Mouse (Mus musculus) mature B cell (primary cell): Measurements from ENCODE around the gene Cntd1.
"Not testable (repeated sequence)": the region's sequence is repeated elsewhere in the genome, so short reads cannot be mapped to it uniquely, and the experiment has no call there.

ENCODE experiments used
- in situ Hi-C: fragments of 300-500 bp; cut with MboI; formaldehyde crosslinking; loops from 2 replicates; pipeline ENCODE4 v1.14.3; 2019

The Cntd1 gene

DNA sequence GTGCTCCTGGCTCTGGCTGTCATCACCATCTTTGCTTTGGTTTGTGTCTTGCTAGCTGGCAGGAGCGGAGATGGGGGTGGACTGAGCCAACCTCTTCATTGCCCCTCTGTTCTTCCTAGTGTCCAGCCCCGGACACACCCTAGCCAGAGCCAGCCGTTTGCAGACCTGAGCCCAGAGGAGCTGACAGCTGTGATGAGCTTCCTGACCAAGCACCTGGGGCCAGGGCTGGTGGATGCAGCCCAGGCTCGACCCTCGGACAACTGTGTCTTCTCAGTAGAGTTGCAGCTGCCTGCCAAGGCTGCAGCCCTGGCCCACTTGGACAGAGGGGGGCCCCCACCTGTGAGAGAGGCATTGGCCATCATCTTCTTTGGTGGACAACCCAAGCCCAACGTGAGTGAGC lies 52.1 kb downstream of the Cntd1 start:
- in situ Hi-C loops = not testable (repeated sequence)

DNA sequence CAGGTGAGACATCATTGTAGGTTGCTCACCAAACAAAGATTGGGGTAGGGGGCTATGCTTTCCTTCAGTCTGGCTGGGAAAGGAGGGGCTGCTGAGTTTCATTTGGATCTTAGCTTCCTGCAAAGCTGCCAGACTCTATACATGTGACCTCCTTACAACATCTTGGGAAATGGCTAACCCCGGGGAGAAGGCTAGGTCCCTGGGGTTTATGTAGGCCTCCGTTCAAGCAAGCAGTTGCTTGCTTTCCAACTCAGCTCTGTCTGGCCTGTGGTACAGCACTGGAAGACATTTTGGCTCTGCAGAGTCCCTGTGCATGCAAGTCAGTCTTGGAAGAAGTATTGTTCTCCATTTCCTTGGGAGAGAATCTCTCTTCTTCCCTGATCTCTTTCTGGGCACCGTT lies 53.7 kb downstream of the Cntd1 start:
- in situ Hi-C loops = no loop called here

DNA sequence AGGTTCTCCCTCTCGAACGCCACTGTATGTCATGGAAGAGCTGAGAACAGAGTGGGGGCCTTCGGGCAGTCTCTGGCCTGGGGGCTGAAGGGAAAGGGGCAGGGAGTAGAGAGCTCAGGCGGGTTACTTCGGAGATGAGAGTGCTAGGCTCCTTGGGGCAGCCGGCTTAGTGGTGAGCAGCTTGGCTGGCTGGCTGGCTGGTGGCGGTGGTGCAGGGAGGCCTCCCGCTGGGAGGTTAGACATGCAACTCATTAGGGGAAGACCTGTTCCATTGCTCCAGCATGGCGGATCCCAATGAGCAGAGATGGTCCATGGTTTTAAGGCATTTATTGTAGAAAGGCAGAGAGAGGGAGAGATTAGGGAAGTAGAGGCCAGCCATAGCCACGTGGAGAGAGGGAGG lies 55.2 kb downstream of the Cntd1 start:
- in situ Hi-C loops = no loop called here

DNA sequence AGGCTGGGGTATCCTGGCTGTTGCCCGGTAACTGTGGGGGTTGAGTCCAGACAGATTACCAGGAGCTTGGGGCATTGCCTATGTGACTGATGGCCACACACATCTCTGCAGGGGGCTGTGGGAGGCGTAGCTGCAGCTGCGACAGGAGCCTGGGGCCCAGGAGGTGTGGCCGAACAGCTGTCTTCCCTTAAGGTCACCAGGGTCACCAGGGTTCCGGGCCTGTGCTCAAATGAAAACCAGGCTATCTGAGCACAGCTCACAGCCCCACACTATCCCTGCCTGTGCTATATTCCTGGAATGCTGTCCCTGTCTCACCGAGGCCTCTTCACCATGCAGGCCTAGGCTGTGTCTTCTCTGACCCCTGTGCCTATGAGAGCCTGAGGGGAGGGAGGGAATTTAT lies 55.7 kb downstream of the Cntd1 start:
- in situ Hi-C loops = no loop called here

DNA sequence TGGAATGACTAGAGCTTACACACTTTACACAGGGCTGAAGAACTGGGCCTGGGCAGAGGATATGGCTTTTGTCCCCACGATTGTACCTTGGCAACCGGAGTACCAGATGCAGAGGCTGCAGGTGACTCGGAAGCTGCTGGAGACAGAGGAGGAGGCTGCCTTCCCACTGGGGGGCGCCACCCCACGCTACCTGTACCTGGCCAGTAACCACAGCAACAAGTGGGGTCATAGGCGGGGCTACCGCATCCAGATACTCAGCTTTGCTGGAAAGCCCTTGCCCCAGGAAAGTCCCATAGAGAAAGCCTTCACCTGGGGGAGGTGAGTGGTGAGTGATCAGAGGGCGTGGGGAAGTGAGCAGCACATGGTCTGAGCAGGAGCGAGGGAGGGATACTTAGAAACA lies 56.9 kb downstream of the Cntd1 start:
- in situ Hi-C loops = no loop called here

DNA sequence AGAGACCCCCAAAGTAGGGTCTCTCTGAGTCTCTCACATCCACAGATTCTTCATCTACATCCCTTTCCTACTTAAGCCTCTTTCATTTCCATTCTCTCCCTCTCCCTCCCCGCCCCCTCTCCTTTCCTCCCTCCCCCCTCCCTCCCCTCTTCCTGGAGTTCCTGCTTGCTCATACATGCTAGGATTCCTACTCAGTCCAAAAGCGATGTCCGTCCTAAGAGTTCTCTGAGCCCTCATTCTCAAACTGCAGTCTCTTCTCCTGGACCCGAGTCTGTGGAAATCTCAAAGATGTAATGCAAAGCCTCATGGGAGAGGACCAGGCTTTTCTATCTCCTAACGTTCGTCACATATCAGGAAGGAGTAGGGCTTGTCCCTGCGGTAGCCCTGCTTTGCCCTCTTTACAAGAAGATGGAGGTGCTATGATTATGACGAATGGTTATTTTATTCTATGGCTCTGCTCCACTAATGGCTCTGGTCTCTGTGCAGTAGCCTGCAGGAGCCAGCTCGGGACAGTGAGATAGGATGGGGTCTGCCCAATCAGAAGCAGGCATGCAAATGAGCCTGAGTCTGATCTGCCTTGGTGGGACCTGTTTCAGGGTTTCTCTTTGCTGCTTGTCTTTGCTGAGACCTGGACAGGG lies 59.4 kb downstream of the Cntd1 start:
- in situ Hi-C loops = no loop called here
